ENCODE assay signal across 15 mouse cellular contexts in the genomic region with DNA sequence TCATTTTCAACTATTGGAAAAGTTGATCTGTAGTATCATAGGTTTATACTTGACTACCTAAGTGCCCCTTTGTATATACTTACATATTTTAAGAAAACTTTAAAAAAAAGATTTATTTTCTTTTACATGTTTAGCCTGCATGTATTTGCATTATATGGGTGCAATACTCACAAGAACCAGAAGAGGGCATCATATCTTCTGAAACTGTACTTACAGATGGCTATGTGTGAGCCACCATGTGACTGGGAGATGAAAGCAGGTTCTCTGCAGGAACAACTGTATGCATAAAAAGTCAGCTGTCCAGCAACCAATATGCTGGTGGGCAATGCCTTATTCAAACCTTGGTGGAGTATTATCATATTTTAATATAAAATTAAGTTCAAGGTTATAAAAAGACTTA.
DNase-seq lines count a peak whose midpoint lies in the region; ATAC-seq and TF ChIP-seq lines count a peak whose summit lies in the region.
"Had no signal": no experiment of that assay in that cellular context is flagged by ENCODE, and none has a peak within 500 bp of the region (broad histone marks: within the 10 kb centered on the region; RNA-seq: fewer than 3 reads in every experiment).

No protein-coding gene starts in this region.

- no peak overlapping the region for H3K4me2 ChIP-seq in liver, embryonic 11.5 days
- H3K4me2 ChIP-seq: stomach, embryonic 15.5 days had no signal

- no peak for DNase-seq in heart, adult 2 months
- DNase-seq in heart, adult 11 months, result no peak
- DNase-seq in liver, adult 2 months (ENCODE audit: extremely low read depth, low read depth, low spot score), result peak; percentile 54
- DNase-seq in liver, embryonic 11.5 days (ENCODE audit: low spot score), result no peak
- DNase-seq in ES-CJ7 (ENCODE audit: low read depth, low spot score), result peak; percentile 59
- DNase-seq in mesoderm, embryonic 11.5 days (ENCODE audit: low read depth, low spot score), result peak; percentile 3
- DNase-seq in gastrocnemius, postnatal 14 days, result no peak
- DNase-seq: cerebellum, adult 9-11 months; heart, adult 18-20 months; heart, postnatal 14 days; lung, adult 2 months; thymus, postnatal 4 days had no signal

- H3K27ac ChIP-seq in heart, adult 2 months, result no peak overlapping the region
- no peak overlapping the region for H3K27ac ChIP-seq in liver, adult 2 months (replicated peaks; ENCODE audit: insufficient read depth, low read depth, low read length)
- H3K27ac ChIP-seq in liver, embryonic 11.5 days (ENCODE audit: low read depth, low read length), result no peak overlapping the region
- H3K27ac ChIP-seq: stomach, embryonic 15.5 days had no signal

- intact Hi-C loops in heart, adult 2 months (cut with DNase I), result no loop called here
- intact Hi-C loops in gastrocnemius, postnatal 14 days (cut with DNase I; ENCODE audit: low total_unique reads), result no loop called here

- no peaks in the 10 kb centered on the region; the same call in 1 of the 2 replicates for H3K9me3 ChIP-seq in liver, embryonic 11.5 days (ENCODE audit: control insufficient read depth, low read length)
- H3K9me3 ChIP-seq: megakaryocyte, embryonic 14.5 days; stomach, embryonic 15.5 days had no signal

- peak; percentile 21; the same call in 1 of the 2 replicates for TF ChIP-seq CTCF in heart, adult 2 months (IDR thresholded peaks at IDR 0.05)
- peak; percentile 26 for TF ChIP-seq CTCF in liver, adult 2 months (IDR thresholded peaks at IDR 0.05; ENCODE audit: low read depth, low read length)

- H3K4me1 ChIP-seq in heart, adult 2 months (ENCODE audit: control insufficient read depth, insufficient read depth, low read length), result no peaks in the 10 kb centered on the region
- H3K4me1 ChIP-seq in liver, adult 2 months (ENCODE audit: control insufficient read depth, insufficient read depth, low read length), result no peaks in the 10 kb centered on the region
- no peaks in the 10 kb centered on the region for H3K4me1 ChIP-seq in liver, embryonic 11.5 days (replicated peaks; ENCODE audit: control insufficient read depth, insufficient read depth, low read length)
- H3K4me1 ChIP-seq: megakaryocyte, embryonic 14.5 days; stomach, embryonic 15.5 days had no signal

- no peaks in the 10 kb centered on the region for H3K27me3 ChIP-seq in heart, adult 2 months (ENCODE audit: control insufficient read depth, insufficient read depth, low read length)
- H3K27me3 ChIP-seq in liver, adult 2 months (ENCODE audit: control insufficient read depth, insufficient read depth, low read length), result no peaks in the 10 kb centered on the region
- no peaks in the 10 kb centered on the region for H3K27me3 ChIP-seq in liver, embryonic 11.5 days (replicated peaks; ENCODE audit: control insufficient read depth, insufficient read depth, low read length)
- H3K27me3 ChIP-seq: megakaryocyte, embryonic 14.5 days; stomach, embryonic 15.5 days had no signal

- no peak overlapping the region for H3K9ac ChIP-seq in heart, adult 2 months (ENCODE audit: low read depth, low read length)
- H3K9ac ChIP-seq in liver, adult 2 months (ENCODE audit: low read depth, low read length), result no peak overlapping the region
- H3K9ac ChIP-seq in liver, embryonic 11.5 days (ENCODE audit: low read depth, low read length), result no peak overlapping the region
- H3K9ac ChIP-seq: stomach, embryonic 15.5 days had no signal

- H3K4me3 ChIP-seq in heart, adult 2 months, result no peak overlapping the region
- H3K4me3 ChIP-seq in liver, adult 2 months (ENCODE audit: insufficient read depth, low read depth, low read length), result no peak overlapping the region
- H3K4me3 ChIP-seq in liver, embryonic 11.5 days (ENCODE audit: low read depth, low read length), result no peak overlapping the region
- H3K4me3 ChIP-seq: megakaryocyte, embryonic 14.5 days; stomach, embryonic 15.5 days had no signal

- no peak for TF ChIP-seq EP300 in heart, adult 2 months (IDR thresholded peaks at IDR 0.05; ENCODE audit: insufficient read depth, low read depth, low read length)

- no peak for ATAC-seq in liver, embryonic 11.5 days (replicated peaks; ENCODE audit: low FRiP score)
- ATAC-seq in megakaryocyte-erythroid progenitor cell, adult 5-6 weeks (replicated peaks; ENCODE audit: low FRiP score, low TSS enrichment, poor library complexity, severe bottlenecking), result no peak

- H3K36me3 ChIP-seq in heart, adult 2 months (ENCODE audit: control insufficient read depth, insufficient read depth, low read length), result no peaks in the 10 kb centered on the region
- H3K36me3 ChIP-seq in liver, adult 2 months (ENCODE audit: control insufficient read depth, insufficient read depth, low read length), result no peaks in the 10 kb centered on the region
- H3K36me3 ChIP-seq in liver, embryonic 11.5 days (ENCODE audit: control insufficient read depth, insufficient read depth, low read length), result no peaks in the 10 kb centered on the region
- H3K36me3 ChIP-seq: stomach, embryonic 15.5 days had no signal

- H3K79me2 ChIP-seq in heart, adult 2 months (replicated peaks; ENCODE audit: control insufficient read depth, insufficient read depth, low read length), result no peaks in the 10 kb centered on the region
- H3K79me2 ChIP-seq in liver, adult 2 months (ENCODE audit: control insufficient read depth, insufficient read depth, low read length), result no peaks in the 10 kb centered on the region

- no peak for TF ChIP-seq POLR2A in heart, adult 2 months (IDR thresholded peaks at IDR 0.05; ENCODE audit: insufficient read depth, low read depth, low read length)
- no peak for TF ChIP-seq POLR2A in liver, adult 2 months (IDR thresholded peaks at IDR 0.05; ENCODE audit: extremely low read depth, insufficient read depth, low read length)

Comparison
In these comparisons a context has a peak if more than half of its experiments do, and no peak if none do; other contexts are left out.
1. DNase-seq: peak in liver, adult 2 months (single experiment), ES-CJ7 (single experiment) and mesoderm, embryonic 11.5 days (single experiment); none in heart, adult 2 months (0 of 2), heart, adult 11 months (single experiment), liver, embryonic 11.5 days (single experiment) and gastrocnemius, postnatal 14 days (single experiment).